Mouse (Mus musculus) E14TG2a.4 (cell line): Measurements from ENCODE around the gene Adora3.

Experiments used
- CTCF ChIP-seq: conservative IDR thresholded peaks from 2 replicates; pipeline ENCODE4 v1.5.1; 2014; ENCODE audit warnings: low read length
- NANOG ChIP-seq: IDR thresholded peaks from 2 replicates; pipeline ENCODE4 v1.6.1; 2014; ENCODE audit warnings: borderline replicate concordance, low read length, mixed read lengths
- POU5F1 ChIP-seq: IDR thresholded peaks from 2 replicates; pipeline ENCODE4 v1.6.1; 2014; ENCODE audit warnings: low read length, borderline replicate concordance

DNA sequence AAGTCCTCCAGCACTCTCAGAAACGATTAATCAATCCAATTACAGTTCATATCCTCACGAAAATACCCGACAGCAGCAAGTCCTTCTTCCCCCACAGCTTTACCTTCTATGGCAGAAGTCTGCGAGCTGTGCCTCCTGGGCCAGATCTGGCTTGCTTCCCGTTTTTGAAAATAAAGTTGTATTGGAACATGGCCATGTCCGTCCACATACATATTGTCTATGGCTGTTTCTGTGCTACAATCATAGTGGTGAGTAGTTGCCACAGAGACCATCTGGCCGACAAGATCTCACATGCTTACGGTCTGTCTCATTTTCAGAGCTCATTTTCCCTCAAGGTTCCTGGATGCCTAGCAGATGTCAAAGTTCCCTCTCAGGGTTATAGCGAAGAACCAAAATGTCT lies 5.5 kb upstream of the Adora3 start:
- TF ChIP-seq NANOG (no peak), CTCF (no peak), POU5F1 (no peak)
